Mouse (Mus musculus) lung, adult 2 months (tissue): ENCODE data around the gene Bptf.

Experiments used
- CTCF ChIP-seq: fragments of 200-500 bp; IDR thresholded peaks from 2 replicates; pipeline ENCODE4 v1.5.1; 2011; ENCODE audit warnings: mild to moderate bottlenecking, low read length, control low read depth; ENCODE audit not compliant: insufficient read depth
- POLR2A ChIP-seq: fragments of 200-500 bp; IDR thresholded peaks from 2 replicates; pipeline ENCODE4 v1.6.1; 2011; ENCODE audit warnings: low read depth, mild to moderate bottlenecking, control low read depth, low read length, borderline replicate concordance; ENCODE audit errors: extremely low read depth

DNA sequence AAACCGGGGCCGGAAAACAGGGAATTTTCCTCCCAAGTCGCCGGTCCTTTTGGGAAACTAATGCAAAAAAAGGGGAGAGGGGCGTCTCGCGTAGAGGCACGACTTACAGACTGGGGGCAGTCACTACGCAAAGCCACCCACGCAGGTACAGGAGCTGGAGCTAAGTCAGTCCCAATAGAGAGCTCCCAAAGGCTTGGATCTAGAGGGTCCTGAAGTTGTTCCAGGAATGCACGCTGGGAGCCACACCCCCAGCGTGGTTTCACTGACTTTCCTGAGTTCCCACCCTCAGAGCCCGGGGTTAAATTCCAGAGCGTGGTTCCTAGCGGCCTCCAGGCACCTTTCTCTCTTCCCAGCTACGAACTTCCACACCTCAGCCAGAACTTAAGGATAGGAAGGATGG is 499 bp upstream of the Bptf start:
- TF ChIP-seq CTCF (no peak), POLR2A (no peak)
